Mouse (Mus musculus): ENCODE measurements at regions not wholly inside any gene's neighbourhood (a gene's known extent, or its start where the extent isn't known, plus 50 kb on each side); places are given as distances from the start of the nearest gene placed in this dataset.

- DNase-seq (ENCODE audit: low spot score) = no peak
Observed at GRCm38 (mm10) chr3:154388656-154389055, 58.2 kb upstream of the Lhx8 start.

DNA sequence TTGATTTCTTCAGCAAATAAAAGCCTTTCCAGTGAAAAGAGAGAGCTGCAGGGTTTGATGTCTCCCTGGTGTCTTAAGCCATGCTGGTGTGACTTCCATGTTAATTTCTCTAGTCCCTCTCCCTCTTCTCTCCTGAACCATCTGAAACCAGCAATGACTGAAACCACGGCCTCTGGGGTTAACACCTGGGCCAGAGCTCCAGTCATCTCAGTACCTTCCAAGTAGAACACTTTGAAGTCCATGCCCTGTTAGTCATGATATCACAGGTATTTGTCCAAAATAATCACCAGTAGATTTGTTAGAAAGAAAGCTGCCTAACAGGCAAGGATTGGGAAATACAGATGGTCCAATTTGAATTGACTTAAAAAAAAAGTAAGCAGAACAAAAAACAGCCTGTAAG is 56.8 kb upstream of the Lhx8 start:
- no peak for DNase-seq (ENCODE audit: low spot score)

DNA sequence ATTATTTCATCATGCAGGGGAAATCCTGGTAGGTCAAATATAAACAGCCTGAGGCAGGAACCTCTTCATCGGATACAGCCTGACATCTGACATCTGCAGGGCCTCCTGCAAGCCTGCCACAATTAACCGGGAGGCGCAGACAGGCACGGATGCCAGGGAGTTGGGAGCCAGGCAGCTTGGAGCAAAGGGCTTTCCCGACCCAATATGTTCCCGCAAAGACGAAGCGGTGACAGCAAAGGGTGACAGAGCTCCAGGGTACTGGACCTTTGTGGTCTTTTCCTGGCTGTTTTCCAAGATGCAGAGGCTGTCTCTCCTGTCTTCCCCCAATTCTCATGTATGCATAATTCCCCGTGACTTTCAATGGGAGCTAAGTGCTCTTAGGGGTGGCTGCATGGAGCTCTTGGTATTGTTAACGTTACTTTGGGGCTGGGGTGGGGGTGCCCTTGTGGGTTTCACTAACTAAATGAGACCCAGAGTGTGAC is 55.4 kb upstream of the Lhx8 start:
- no peak for DNase-seq (ENCODE audit: low spot score)

GRCm38 (mm10) chr3:154382811-154383210 is 52.4 kb upstream of the Lhx8 start:
- no peak for DNase-seq (ENCODE audit: low spot score)

GRCm38 (mm10) chr3:154381561-154381960 is 51.1 kb upstream of the Lhx8 start:
- no peak for DNase-seq (ENCODE audit: low spot score)
